Mouse (Mus musculus) lung, postnatal 25 days (tissue): ENCODE data around the gene Vwce.
A peak's percentile ranks its signal among the peaks of the same experiment; 100 is the strongest.

ENCODE experiments used
- DNase-seq: peaks from one replicate; pipeline ENCODE4 v3.0.0; 2022; ENCODE audit warnings: low spot score

Vwce gene

DNA sequence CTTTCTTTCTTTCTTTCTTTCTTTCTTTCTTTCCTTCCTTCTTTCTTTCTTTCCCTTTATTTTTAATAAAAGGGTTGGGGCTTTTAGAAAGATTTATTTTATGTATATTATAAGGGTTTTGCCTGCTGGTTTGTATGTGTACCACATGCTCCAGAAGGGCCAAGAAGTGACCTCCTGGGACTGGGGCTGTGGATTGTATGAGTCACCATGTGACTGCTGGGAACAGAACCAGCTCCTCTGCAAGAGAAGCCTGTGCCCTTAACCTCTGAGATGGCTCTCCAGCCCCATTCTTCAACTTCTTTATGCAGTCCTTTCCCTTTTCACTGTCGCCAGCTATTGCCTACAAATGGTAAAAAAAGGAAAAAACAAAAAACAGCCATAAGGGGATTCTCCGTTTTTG is 11.6 kb downstream of the Vwce start:
- DNase-seq: no peak

DNA sequence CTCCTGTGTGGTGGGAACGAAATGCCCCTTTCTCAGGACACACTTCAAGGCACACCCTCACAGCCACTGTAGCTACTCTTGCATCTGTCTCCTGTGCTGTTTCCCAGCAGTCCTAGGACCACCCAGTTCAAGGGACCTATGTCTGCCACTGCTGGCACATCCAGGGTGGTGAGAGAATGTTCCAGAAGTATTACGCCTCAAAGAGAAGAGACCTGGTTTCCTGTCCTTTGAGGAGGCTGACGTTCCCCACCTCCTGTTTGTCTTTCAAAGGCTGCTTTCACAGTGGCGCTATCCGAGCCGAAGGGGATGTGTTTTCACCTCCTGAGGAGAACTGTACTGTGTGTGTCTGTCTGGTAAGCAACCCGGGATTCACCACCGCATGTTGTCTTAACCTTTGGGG is 14.1 kb downstream of the Vwce start:
- DNase-seq: no peak

DNA sequence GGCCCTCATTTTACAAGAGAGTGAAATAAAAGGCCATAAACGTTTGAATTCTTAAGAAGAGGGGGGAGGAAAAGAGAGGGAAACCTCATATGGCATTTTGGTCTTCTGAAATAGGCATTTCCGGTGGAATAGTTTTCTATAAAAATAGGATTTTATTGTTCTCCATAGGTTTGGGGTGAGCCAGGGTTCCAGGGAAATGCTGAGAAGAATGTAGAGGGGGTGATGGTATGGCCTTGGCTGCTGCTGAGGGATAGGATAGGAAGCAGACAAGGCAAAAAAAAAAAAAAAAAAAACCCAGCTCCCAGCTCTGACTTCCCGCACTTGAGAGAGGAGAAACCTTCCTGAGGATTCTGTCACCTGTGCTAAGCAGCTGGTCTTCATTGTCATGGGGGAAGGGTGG is 22.0 kb downstream of the Vwce start:
- DNase-seq: no peak

DNA sequence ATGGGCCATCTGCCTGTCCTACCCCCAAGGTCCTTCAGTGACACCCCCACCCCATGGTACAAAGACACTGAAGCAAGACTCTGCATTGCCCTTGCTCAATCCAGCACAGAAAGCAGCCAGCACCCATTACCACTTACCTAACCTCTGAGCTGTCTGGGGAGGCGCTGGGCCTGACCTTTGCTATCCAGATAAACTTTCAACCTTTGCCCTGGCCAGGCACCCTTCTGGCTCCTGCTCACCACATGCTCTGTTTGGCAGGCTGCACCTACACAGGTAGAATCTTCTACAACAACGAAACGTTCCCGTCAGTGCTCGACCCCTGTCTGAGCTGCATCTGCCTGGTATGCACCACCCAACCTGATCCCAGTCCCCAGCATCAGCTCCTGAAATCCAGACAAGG is 23.7 kb downstream of the Vwce start:
- no peak for DNase-seq

DNA sequence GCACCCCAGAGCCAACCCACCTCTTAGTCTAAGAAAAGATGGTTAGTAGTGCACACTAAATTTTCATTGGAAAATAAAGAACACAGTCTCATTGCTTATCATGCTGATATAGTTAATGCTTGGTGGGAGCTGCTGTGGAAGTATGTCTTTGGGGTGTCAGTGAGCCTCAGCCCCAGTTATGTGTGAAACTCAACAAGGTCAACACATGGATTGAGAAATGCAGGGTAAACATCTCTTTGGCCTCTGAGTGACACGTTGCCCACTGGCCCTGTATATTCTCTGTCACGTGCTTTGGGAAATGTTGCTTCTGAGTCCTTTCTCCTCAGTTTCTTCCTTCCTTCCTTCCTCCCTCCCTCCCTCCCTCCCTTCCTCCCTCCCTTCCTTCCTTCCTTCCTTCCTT is 24.4 kb downstream of the Vwce start:
- DNase-seq: no peak

DNA sequence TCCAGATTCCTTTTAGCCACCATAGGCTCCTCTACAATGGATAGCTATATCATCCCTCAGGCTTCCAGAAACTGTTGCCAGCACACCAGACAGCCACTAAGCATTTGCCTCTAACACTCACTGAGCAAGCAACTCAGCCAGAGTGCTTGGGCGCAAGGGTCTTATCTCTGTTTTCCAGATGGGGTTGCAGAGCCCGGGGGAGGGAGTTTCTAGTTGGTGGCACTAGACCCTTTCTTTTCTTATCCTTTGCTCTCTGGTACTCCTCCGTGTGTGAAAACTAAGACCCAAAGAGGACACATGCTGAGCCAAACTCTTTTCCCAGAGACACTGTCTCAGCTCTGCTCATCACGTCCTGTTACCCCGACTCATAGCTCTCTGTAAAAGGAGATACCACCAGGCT is 27.4 kb downstream of the Vwce start:
- DNase-seq: no peak

DNA sequence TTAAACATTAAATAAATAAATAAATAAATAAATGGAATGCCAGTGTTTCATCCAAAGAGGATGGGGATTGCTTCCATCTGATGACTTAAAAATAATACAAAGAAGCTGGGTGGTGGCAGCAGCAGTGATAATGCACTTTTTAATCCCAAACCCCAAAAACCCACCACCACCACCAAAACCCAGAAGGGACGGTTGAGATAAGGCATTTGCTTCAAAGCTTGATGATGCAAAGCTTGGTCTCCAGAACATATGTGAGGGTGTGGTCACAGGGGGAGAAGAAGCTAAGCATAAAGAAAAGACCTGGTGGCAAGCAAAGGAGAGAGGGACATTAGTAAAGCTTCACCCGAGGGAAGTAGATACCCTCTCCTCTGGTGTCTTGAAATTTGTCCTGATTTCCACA is 27.9 kb downstream of the Vwce start:
- DNase-seq: no peak

DNA sequence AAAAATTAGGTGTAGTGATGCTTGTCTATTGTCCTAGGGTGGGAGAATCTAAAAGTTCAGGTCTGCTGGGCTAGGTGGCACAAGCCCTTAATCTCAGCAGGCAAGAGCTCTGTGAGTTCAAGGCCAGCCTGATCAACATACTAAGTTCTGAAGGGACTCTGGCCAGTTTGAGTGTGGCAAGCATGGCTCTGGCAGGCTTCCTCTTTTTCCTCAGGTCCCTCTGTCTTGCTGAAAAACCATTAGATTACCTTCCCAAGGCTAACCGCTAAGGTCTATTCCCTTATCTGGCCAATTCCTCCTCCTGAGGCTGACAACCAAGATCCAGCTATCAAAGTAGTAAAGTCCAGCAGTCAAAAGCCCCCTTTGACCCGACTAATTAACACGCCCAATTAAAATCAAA is 28.7 kb downstream of the Vwce start:
- no peak for DNase-seq

DNA sequence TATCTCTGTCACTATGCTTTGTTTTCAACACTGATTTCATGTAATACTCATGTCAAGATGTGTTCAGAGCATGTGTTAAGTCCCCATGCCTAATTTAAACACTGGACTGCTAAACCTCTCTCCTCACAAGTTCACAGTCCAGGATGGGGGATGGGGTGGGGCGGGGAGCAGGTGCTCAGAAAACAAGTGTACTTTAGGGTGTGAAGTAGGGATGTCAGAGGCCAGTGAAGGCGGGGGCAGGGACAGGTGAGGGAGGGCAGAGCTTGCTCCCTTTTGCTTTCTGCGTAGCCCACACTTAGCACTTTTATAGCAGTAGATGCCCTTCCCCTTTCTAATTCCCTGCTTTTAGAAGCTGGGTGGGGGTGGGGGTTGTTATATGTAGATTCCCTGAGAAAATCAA is 31.1 kb downstream of the Vwce start:
- DNase-seq: no peak

DNA sequence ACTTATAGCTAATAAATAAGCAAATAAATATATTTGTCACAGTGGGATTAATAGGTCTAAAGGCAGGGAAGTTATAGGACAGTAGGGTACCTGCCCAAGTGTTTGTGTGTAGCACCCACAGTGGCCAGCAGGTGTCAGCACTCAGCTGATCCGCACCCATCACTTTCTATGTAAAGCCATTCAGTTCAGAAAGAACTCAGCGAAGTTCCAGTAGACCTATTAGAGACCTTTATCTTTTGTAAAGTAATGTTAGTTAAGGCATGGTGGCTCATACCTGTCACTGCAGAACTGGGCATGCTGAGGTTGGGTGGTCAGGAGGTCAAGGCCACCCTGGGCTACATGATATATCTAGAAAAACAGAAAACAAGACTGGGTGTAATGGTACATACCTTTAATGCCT is 31.5 kb downstream of the Vwce start:
- DNase-seq: peak; percentile 45

DNA sequence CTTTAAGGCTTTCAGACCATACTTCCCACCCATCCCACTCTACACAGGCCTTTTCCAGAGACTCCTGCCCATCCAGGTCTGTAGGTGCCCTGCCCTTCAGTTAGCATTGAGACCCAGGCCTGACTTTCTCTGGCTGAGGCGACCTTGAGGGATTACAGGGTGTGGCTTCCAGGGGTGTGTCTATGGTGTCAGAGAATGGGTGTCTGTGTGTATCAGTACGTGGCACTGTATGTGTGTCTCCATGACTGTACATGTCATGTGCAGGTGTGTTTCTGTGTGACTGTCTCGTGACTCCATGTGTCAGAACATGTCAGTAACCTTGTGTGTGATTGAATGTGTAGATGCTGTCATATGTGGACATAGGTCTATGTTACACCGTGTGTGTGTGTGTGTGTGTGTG is 37.3 kb downstream of the Vwce start:
- DNase-seq: no peak

DNA sequence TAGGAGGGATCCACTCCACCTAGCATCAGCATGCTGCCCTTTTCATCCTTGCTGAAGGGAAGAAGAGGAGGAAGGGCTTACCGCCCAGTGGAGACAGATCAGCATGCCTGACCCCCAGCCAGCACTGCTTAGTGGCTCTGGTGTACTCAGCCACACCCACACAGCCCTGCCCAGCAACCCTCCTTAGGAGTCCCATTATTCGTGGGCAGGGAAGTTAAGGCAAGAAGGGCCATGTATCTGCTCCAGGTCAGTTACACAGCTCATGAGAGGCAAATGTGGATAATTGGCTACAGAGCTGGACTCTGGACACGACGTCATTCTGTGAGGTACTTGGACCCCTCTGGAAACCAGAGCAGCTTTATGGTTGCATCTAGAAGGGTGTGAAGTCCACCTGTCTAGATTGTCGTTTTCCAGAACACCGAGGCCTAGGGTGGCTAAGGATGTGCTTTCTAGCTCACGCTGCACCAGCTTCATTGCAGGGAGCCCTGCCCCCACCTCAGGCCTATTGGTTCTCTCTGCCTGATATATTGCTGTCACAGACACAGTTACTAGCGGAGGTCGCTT is 37.9 kb downstream of the Vwce start:
- DNase-seq: no peak

DNA sequence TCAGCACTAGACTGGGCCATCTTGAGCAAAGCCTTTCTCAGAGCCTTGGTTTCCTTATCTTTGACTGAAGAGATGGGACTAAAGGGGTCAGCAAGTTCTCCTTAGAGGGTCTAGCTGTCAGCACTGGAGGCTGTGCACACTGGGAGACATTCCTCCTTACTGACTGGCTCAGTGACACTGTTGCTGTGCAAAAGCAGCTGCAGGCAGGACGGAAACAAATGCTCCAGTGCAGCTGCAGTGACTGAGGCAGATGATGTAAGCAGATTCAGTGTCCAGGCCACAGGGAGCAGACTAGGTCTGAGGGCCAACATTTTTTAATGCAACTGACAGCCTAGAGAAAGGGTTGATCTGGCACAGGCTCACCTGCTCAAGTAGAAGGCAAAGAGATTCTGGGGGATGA is 39.3 kb downstream of the Vwce start:
- no peak for DNase-seq

DNA sequence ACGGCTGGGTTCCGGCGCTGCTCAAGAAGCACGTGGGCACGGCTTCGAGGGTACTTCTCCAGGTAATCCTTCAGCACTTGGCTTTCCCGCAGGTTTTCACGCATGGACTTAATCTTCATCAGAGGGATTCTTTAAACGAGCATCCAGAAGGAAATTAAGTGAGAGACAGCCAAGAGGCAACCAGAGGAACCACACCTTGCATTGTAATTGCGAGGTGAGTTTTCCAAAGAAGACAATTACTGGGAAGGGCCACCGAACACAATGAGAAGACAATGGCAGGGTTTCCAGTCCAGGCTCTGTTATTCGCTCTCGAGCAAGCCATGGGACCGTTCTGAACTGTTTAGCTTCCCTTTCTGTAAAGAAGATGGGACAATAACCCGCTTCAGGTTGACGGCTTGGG is 42.6 kb downstream of the Vwce start:
- DNase-seq: no peak

DNA sequence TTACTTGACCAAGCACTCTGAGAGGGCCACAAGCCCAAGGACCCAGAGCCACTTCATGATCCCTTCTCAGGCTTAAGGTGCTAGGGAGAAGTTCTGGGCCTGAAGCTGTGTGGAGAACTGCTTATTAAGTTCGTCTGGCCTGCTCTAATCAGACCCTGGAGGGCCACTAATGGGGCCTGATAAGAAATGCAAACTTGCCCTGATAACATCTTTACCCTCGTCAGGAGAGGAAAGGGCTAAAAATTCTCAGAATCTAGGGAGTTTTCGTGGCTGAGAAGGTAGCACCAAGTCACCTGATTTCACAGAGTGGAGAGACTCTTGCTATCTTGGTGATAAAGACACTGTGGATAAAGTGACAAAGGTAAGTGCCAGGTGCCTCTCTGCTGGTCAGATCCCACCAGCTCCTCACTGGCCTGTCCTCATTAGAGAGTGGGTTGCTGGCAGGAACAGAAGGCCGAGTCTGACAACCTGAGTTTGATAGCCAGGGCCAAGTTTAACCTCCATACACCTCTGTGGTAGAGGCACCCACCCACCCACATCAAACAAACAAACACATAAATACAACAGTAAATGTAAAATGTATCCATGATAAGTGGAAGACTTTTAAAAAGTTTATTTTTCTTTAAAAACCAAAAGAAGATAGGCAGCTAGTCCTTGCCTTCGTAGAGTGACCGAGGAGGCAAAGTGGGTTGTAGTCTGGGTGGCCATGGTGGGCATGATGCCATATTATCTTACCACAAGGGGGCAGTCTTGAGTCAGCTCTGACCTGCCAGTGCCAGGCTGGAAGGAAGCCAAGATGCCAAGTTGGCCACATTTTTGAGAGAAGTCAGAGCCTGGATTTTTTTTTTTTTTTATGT is 44.1 kb downstream of the Vwce start, which contains the start of gene Pga5:
TSS of gene Pga5 (minus strand) at position 157 of the 857 bp plus-strand sequence.
- DNase-seq: peak; percentile 84

DNA sequence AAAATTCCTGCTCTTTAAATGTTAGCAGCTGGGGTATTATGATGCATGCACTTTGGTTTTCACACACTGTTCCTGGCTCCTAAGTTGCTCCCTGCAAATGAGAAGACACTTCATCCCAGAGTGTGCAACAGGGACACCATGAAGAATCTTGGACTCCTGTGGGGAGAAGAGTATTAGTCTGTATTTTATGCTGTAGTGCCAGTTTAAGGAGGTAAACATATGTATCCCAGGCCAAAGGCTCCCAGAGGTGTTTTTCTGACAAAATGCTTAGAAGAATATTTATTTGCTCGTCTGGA is 44.7 kb downstream of the Vwce start:
- no peak for DNase-seq

DNA sequence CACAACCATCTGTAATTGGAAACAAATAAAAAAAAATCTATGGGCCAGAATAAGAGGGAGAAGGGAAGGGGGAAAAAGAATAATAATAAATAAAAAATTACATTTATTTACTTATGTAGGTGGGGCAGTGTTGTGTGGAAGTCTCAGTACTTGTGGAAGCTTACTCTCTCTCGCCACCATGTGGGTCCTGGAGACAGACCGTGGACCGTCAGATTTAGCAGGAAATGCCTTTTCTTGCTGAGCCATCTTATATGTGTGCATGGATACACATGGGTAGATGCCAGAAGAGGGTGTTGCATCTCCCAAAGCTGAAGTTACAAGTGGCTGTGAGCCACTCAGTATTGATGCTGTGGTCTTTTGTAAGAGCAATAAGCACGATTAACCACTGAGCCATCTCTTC is 47.6 kb downstream of the Vwce start:
- no peak for DNase-seq

DNA sequence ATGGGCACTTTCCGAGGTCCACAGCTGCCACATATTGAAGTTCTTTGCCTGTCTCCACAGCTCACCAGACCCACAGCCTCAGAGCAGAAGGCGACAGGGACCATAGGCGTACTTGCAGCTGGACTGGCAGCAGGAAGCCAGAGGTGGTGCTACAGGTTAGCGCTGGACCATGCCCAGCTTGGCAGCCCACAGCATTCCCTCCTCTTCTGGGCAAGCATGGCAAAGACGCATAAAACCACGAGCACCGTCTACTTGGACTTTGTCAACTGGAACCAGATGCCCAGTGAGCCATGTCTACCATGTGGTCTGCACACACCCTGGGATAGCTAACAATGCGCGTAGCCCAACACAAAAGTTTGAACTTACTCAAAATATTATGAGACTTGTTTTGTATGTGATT is 51.1 kb downstream of the Vwce start:
- DNase-seq: no peak

DNA sequence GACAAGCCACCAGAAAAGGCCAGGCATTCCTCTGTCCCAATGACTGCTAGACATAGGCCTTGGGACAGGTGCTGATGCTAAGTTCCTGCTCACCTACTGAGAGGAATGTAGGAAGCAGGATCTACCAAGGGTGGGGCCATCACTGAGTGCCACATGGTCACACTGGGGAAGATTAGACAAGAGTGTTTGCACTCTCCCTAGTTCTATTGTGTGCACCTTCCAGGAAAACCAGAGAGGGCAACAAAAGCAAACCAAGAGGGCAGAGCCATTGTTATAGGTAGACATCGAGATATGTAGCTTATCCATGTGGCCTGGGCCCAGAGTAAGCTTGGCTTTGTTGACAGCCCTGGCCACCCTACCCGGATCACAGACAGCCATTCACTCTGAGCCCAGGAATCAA is 51.7 kb downstream of the Vwce start:
- DNase-seq: no peak

DNA sequence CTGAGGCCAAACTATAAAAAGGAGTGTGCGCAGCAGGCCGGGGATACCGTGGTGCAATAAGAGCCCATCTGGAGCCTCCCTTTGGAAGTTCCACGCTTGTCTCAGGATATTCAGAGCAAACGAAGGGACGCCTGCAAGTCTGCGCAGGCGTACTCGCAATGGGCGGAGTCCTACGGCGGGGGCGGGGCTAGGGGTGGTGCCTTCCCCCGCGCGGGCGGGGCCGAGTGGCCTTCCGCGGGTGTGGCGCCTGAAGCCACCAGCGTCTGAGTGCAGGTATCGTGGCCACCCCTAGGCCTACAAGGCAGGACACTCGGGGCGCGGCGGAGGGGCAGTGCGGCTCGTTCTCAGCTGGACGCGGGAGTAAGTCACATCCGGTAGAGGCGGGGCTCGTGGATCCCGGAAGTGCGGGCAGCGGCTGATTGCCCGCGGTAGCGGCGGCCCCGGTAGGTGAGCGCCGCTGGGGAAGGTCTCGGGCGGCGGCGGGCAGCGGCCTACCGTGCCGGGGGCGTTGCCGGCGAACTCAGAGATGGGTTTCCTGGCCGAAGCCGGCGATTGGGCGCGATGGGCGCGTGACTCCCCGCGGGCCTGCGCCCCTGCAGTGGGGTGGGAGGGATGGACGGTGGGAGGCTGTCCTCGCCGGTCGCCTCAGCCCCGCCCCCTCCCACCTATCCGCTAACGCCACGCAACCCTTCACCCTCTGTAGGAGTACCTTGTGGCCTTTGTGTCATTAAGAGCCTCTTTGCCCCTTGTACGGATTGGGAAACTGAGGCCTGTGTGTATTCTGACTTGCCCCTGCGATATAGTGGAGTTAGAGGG is 54.7 kb downstream of the Vwce start, which contains the start of gene Vps37c:
TSS of gene Vps37c (plus strand) at position 199 of the 816 bp plus-strand sequence.
- peak; percentile 89 for DNase-seq

DNA sequence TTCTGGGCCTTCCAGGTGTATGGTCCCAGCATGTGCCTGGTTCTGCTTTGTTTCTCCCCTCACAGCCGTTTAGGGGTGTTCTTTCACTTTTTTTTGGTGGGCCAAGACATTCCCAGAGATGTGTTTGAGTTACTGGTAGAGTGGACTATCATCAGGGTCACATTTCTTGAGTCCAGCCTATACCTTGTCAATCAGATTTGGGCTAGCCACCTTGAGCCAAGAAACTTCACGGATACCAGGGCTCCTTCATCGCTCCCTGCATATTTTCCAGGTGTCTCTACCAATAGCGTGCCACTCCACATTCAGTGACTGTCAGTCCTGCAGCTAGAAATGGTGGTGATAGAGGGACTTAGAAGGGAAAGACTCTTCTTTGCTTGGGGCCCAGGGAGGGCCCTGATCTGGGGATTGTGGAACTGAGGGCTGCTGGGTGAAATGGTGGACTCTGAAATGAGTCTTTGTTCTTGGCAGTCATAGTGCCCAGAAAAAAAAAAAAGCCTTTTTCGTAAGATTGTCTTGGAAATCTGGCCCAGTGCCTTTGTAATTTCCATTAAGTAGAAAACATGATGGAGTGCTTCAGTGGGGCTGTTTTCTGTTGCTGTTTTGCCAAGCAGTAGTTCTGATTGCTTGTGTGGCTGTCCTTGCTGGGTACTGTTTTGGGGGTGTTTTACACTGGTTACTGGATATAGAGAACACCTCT is 55.6 kb downstream of the Vwce start:
- DNase-seq: no peak

DNA sequence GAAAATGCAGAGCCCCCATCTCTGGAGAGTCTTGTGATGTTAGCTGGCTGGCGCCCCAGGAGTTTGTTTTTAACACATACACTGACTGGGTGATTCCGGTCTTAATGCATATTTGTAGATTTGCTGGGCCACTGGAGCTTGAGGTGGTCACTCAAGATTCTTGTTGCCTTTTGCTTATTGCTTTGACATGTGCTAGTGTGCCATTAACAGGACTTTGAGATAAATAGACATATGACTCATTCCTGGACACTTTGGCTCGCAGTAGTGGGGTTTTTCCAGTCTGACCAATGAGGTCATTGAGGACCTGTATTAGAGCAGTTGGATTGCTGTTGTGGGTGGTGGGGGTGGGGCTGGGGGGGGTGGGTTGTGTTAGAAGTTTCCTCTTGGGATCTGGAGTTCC is 56.3 kb downstream of the Vwce start:
- DNase-seq: peak; percentile 48

DNA sequence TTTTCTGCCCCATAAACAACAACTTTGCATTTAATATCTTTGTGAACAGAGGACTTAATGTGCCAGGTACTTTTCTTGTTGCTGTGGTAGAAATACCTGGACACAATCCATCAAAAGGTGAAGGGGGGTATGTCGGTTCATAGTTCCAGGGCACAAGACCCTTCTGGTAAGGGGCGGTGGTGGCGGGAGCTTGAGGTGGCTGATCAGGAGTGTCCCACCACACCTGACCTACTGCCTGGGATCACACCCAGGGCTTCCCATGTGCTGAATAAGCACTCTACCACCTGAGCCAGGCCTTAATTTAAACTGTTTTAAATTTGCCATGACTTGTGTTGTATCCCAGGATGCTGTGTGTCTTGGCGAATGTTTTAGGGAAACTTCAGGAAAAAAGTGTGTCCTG is 57.1 kb downstream of the Vwce start:
- no peak for DNase-seq
